ENCODE assay signal across 41 mouse cellular contexts in the genomic region with DNA sequence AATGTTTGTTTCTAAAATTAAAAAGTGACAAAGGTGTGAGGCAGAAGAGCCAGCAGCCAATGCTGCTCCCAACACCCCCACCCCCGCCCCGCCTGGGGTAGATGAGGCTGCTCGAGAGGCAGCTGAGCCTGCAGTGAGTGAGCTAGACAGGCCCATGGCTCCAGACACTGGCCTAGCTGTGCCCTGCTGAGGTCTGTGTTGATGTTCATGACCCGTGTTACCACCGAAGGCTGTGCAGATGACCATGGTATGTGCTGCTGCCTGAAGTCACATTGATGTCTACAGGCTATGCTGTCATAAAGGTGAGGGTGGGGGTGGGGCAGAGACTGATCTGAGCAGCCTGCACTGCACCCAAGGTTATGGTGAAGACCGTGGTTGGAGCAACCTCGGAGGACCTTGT. TPM values are rescaled to one million over a fixed set of nuclear protein-coding genes. Genes with fewer than 3 reads are reported as not detected.
"Had no signal": no experiment of that assay in that cellular context is flagged by ENCODE, and none has a peak within 500 bp of the region (broad histone marks: within the 10 kb centered on the region; RNA-seq: fewer than 3 reads in every experiment).

No protein-coding gene starts in this region.

- DNase-seq: gastrocnemius, adult 2 months; gastrocnemius, postnatal 14 days; gastrocnemius, postnatal 36 days; heart, adult 11 months; heart, adult 2 months; heart, postnatal 14 days; heart, postnatal 36 days; kidney, adult 11 months; kidney, adult 2 months; kidney, adult 9 months; kidney, postnatal 10 days; kidney, postnatal 25 days; layer of hippocampus, adult 9-11 months; layer of hippocampus, postnatal 36 days; left cerebral cortex, postnatal 4 days; liver had no signal

- H3K36me3 ChIP-seq: heart, embryonic 13.5 days; heart, embryonic 15.5 days; hindbrain, embryonic 15.5 days; limb, embryonic 13.5 days had no signal

- H3K4me2 ChIP-seq: heart, embryonic 11.5 days; heart, embryonic 13.5 days; heart, embryonic 15.5 days; hindbrain, embryonic 13.5 days; hindbrain, embryonic 15.5 days; kidney, embryonic 15.5 days; limb, embryonic 13.5 days; liver, embryonic 11.5 days had no signal

- H3K4me1 ChIP-seq: heart, embryonic 15.5 days; hindbrain, embryonic 13.5 days; hindbrain, embryonic 15.5 days; kidney, embryonic 15.5 days; limb, embryonic 13.5 days had no signal

- H3K9me3 ChIP-seq: heart, embryonic 13.5 days; heart, embryonic 15.5 days; hindbrain, embryonic 13.5 days; hindbrain, embryonic 15.5 days; kidney, embryonic 15.5 days; limb, embryonic 13.5 days had no signal

- ATAC-seq: forebrain, embryonic 16.5 days; hindbrain, postnatal 0 days; intestine, embryonic 16.5 days had no signal

- H3K9ac ChIP-seq: heart, embryonic 13.5 days; heart, embryonic 15.5 days; hindbrain, embryonic 13.5 days; hindbrain, embryonic 15.5 days; kidney, embryonic 15.5 days; limb, embryonic 13.5 days had no signal

- H3K4me3 ChIP-seq: gastrocnemius, adult 2 months; heart, adult 2 months; heart, embryonic 13.5 days; heart, embryonic 15.5 days; hindbrain, embryonic 13.5 days; hindbrain, embryonic 15.5 days; kidney, embryonic 15.5 days; limb, embryonic 13.5 days had no signal

- H3K27me3 ChIP-seq: hindbrain, embryonic 13.5 days; hindbrain, embryonic 15.5 days; limb, embryonic 13.5 days had no signal

- H3K27ac ChIP-seq: gastrocnemius, adult 2 months; heart, adult 2 months; heart, embryonic 13.5 days; heart, embryonic 15.5 days; hindbrain, embryonic 13.5 days; hindbrain, embryonic 15.5 days; hindbrain, postnatal 0 days; kidney, embryonic 15.5 days; limb, embryonic 13.5 days had no signal

RNA-seq across cellular contexts. Expression of gene Gm45213, which starts 55.4 kb away (rescaled TPM):
- total RNA-seq: gastrocnemius, adult 2 months; gastrocnemius, postnatal 14 days; gastrocnemius, postnatal 36 days; heart, adult 2 months; heart, postnatal 14 days; heart, postnatal 36 days; hematopoietic stem cell, adult 5-6 weeks; hindbrain, postnatal 0 days; layer of hippocampus, adult 18-20 months; layer of hippocampus, adult 8-10 months; layer of hippocampus, postnatal 14 days; layer of hippocampus, postnatal 36 days; left cerebral cortex, adult 18-20 months; left cerebral cortex, adult 8-10 months; left cerebral cortex, postnatal 10 days; left cerebral cortex, postnatal 25 days; left cerebral cortex, postnatal 4 days had no signal
- polyA plus RNA-seq: forebrain, embryonic 16.5 days; frontal cortex, adult 2 months; gonadal fat pad, adult 2 months; heart, adult 2 months; heart, embryonic 11.5 days; heart, embryonic 13.5 days; heart, embryonic 15.5 days; heart, postnatal 0 days; hindbrain, embryonic 11.5 days; hindbrain, embryonic 13.5 days; hindbrain, embryonic 15.5 days; hindbrain, postnatal 0 days; intestine, embryonic 14.5 days; intestine, embryonic 16.5 days; kidney, adult 2 months; kidney, embryonic 15.5 days; large intestine, adult 2 months; limb, embryonic 13.5 days; liver, embryonic 11.5 days had no signal
